Mouse (Mus musculus) kidney, adult 2 months (tissue): Measurements from ENCODE around the gene Ccdc167.

Experiments
- CTCF ChIP-seq: fragments of 200-500 bp; conservative IDR thresholded peaks from 2 replicates; pipeline ENCODE4 v1.5.1; 2011; ENCODE audit warnings: low read depth, mild to moderate bottlenecking, control low read depth, low read length, moderate library complexity, mixed read lengths; ENCODE audit not compliant: insufficient read depth, insufficient read length
- POLR2A ChIP-seq: fragments of 200-500 bp; IDR thresholded peaks from one replicate; pipeline ENCODE4 v1.6.1; 2011; ENCODE audit warnings: low read depth, low read length, control low read depth

GRCm38 (mm10) chr17:29716732-29717445 is at the start of gene Ccdc167:
- TF ChIP-seq CTCF = no peak
- TF ChIP-seq POLR2A = no peak
